Mouse (Mus musculus): ENCODE results near the gene Rdh8. TPM values are rescaled to one million over a fixed set of nuclear protein-coding genes. Genes with fewer than 3 reads are reported as not detected.
A peak's percentile ranks its signal among the peaks of the same experiment; 100 is the strongest.
"Not testable (repeated sequence)": the region's sequence is repeated elsewhere in the genome, so short reads cannot be mapped to it uniquely, and the experiment has no call there.

The Rdh8 gene
- total RNA-seq, 2 experiments from 2014 or later, result not detected

DNA sequence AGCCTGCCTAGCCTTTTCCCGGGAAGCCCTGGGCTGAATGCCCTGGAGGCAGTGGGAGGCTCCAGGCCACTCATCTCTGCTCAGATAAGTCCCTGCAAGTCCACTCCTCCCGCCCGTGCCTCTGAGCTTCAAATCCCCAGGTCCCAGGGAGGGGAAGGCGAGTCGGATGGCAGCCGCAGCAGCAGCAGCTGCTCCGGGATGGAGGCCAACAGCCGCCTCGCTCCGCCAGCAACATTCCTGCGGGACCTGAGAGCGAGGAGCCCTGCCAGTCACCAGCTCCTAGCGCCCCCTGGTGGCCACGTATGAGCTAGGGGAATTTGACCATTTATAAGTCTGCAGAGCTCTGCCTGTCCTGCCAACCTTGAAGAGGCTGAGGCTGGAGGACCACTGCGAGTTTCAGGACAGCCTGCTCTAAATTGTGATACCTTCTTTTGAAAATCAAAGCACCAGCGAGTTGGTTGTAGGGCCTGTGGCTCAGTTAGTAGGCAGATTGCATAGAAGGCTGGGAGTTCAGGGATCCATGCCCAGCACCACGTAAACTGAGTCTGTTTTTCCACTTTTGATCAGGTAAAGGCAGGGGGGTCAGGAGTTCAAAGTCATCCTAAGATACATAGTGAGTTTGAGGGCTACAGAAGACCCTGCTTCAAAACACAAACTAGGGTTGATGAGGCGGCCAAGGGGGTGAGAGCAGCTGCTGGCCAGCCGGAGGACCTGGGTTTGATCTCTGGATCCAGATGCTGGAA is 12.8 kb downstream of the Rdh8 start:
- intact Hi-C loops (cut with DNase I), result loop anchor here (5.0 kb wide), 1 partner anchor 169 kb away; no protein-coding TSS in a partner anchor
- DNase-seq (ENCODE audit: low spot score in 2 of 2), result peak; percentile 94 to 97

GRCm38 (mm10) chr9:20834881-20835280 is 16.6 kb downstream of the Rdh8 start:
- intact Hi-C loops (cut with DNase I), result loop anchor here (5.0 kb wide), 1 partner anchor 173 kb away; no protein-coding TSS in a partner anchor
- DNase-seq (ENCODE audit: low spot score in 2 of 2), result no peak

DNA sequence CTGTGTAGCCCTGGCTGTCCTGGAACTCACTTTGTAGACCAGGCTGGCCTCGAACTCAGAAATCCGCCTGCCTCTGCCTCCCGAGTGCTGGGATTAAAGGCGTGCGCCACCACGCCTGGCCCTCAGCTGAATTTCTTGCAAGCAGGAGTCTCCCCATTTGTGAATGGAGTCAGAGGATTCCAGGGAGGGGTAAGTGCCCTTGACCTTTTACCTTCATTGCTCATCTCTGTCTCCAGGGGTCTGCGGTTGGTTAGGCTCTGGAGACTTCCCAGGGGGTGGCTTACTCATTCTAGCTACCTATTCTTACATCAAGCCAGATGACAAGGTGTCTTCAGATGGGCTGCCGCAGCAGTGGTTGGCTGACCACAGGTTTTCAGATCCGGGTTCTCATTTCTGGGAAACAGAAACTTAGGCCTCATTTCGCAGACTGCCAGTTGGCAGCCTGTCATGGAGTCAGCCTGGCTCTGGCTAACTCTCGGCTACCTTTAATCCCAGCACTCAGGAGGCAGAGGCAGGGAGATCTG is 17.2 kb downstream of the Rdh8 start:
- intact Hi-C loops (cut with DNase I); DNase-seq (ENCODE audit: low spot score in 2 of 2): not testable (repeated sequence)

- intact Hi-C loops (cut with DNase I), result no loop called here
- DNase-seq (ENCODE audit: low spot score in 2 of 2), result no peak
Observed at GRCm38 (mm10) chr9:20837184-20837947, 19.1 kb downstream of the Rdh8 start.

DNA sequence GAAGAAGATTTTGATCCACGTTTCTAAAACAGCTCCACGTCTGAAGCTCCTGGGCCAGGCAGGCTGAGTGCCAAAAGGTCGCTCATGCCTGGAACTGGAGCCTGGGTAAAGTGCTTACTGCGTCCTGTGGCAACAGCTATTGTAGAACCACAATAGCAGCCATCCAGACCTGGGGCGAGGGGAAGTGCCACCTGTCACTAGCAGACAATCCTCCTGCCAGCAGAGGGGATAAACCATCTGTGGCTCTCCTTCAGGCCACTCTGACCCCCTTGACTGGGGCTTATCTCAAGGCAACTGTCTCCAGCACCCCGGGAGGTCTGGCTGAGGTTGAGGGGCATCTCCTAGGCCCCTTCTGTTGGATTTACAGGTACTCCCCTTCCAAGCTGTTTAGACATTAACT is 20.6 kb downstream of the Rdh8 start:
- intact Hi-C loops (cut with DNase I), result no loop called here
- no peak for DNase-seq (ENCODE audit: low spot score in 2 of 2)

DNA sequence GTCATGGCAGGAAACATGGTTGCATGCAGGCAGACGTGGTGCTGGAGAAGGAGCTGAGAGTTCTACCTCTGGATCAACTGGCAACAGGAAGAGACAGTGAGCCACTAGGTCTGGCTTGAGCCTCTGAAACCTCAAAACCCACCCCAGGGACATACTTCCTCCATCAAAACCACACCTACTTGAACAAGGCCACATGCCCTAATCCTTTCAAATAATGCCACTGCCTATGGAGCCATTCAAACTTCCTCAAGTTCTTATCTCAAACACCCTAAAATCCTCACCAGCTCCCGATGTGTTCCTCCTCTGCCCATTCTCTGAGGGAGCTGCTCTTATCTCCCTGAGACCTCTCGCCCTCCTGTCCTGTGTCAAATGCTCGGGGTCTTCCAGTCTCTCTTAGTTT is 23.9 kb downstream of the Rdh8 start:
- intact Hi-C loops (cut with DNase I), result loop anchor here (10.0 kb wide), 1 partner anchor 367 kb away; no protein-coding TSS in a partner anchor
- DNase-seq (ENCODE audit: low spot score in 2 of 2), result no peak

DNA sequence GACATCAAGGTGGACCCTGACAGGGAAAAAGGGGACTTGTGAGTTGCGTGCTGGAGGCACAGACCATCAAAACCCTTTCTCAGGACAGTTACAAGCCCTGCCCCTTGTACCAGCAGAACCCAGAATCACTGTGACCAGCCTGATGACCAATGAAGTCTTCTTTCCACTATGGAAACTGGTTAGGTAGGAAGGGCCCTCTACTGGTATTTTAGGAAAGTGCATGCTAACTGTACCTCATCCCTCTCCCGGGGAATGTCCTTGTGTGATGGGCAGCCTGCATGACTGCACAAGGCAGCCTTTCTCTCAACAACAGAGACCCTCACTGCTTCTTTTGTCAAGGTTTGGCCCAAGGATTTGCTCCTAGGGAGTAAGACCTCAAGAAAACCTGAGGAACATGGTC is 24.4 kb downstream of the Rdh8 start:
- peak; percentile 34 for DNase-seq (ENCODE audit: low spot score in 2 of 2)
- intact Hi-C loops (cut with DNase I), result loop anchor here (10.0 kb wide), 1 partner anchor 368 kb away; no protein-coding TSS in a partner anchor

- DNase-seq (ENCODE audit: low spot score in 2 of 2), result no peak
- intact Hi-C loops (cut with DNase I), result no loop called here
Observed at GRCm38 (mm10) chr9:20850179-20850578, 31.9 kb downstream of the Rdh8 start.

DNA sequence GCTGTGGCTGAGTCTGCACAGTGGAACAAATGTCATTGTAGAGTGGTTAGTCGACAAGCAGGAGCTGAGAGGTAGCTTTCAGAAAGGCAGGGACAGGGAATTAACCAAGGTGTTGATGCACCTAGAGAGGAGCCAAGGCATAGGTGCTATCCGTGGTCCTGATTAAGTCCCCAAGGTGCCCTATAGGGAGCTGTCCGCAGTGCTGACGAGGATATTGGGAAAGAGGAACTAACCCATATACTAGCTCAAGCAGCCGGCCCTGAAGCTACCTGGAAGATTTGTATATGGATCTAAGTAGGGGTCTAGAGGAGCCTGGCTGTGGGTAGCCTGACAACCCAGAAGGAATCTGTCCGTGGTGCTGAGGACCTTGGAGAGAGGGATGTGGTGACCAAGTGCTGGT is 38.8 kb downstream of the Rdh8 start:
- intact Hi-C loops (cut with DNase I), result no loop called here
- DNase-seq (ENCODE audit: low spot score in 2 of 2), result no peak

GRCm38 (mm10) chr9:20859926-20860325 is 41.6 kb downstream of the Rdh8 start:
- DNase-seq (ENCODE audit: low spot score in 2 of 2), result no peak
- intact Hi-C loops (cut with DNase I), result no loop called here

- no peak for DNase-seq (ENCODE audit: low spot score in 2 of 2)
- intact Hi-C loops (cut with DNase I), result no loop called here
Observed at GRCm38 (mm10) chr9:20861821-20862220, 43.5 kb downstream of the Rdh8 start.

DNA sequence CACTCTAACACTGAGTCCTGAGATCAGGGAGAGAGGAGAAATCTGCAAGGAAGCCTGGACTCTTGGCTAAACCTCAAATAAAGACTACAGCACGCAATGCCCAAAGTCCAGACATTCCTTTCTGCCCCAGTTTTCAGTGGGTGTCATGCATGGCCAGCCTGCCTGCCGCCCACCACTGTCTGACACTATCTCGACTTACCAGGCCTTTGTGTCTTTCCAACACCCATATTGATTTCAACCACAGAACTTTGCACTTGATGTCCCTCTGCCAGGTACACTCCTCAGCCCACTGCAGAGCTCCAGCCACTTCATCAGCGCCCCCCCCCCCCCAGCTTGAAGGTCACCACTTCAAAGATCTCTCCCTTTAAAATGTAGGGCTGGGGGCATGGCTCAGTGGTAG is 43.9 kb downstream of the Rdh8 start:
- DNase-seq (ENCODE audit: low spot score in 2 of 2), result no peak
- intact Hi-C loops (cut with DNase I), result no loop called here

GRCm38 (mm10) chr9:20866879-20867278 is 48.6 kb downstream of the Rdh8 start:
- DNase-seq (ENCODE audit: low spot score in 2 of 2), result no peak
- intact Hi-C loops (cut with DNase I), result no loop called here

DNA sequence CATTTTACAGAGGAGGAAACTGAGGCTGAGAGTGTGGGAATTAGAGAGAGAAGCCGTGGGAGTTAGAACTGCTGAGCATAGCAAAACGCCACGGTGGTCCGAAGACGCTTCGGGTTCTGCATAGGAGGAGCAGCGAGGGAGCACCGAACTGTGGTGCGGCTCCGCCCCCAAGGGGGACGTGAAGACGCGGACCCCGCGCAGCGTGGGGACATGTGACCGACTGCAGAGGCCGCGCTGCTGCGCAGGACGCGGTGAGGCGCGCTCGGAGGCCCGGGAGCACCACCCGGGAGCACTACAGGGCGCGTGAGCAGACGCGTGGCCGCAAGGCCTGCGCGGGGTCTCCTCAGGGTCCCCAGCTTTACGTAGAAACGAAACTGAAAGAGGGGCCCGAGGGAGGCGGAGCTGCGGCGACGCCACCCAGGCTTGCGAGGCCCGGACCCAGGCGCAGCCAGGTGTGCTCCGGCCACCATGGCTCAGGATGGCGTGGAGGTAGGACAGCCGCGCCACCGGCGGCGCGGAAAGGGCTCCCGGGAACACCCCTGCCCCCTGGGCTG is 50.2 kb downstream of the Rdh8 start, which contains the start of gene A230050P20Rik:
Gene A230050P20Rik (plus strand): TSS at position 195 of the 554 bp plus-strand sequence.
- intact Hi-C loops (cut with DNase I), result no loop called here
- DNase-seq (ENCODE audit: low spot score in 2 of 2), result peak; percentile 81

DNA sequence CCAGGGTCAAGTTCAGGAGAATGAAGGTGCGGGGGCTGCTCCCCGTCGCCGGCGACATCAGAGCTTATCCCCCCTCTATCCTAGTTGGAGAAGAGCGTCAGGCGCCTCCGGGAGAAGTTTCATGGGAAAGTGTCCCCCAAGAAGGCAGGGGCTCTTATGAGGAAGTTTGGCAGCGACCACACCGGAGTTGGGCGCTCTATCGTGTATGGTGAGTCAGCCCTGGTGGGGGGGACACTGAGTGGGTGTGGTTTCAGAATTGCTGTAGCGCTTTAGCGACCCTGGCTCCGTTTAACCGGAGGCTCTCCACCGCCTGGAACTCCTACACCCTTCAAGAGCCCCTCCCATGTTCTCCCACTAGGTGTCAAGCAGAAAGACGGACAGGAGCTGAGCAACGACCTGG is 50.9 kb downstream of the Rdh8 start:
- DNase-seq (ENCODE audit: low spot score in 2 of 2), result no peak
- intact Hi-C loops (cut with DNase I), result no loop called here

- DNase-seq (ENCODE audit: low spot score in 2 of 2), result no peak
- intact Hi-C loops (cut with DNase I), result no loop called here
Observed at GRCm38 (mm10) chr9:20870211-20871173, 52.2 kb downstream of the Rdh8 start.

- intact Hi-C loops (cut with DNase I), result no loop called here
- DNase-seq (ENCODE audit: low spot score in 2 of 2), result no peak
Observed at GRCm38 (mm10) chr9:20872991-20873390, 54.7 kb downstream of the Rdh8 start.

DNA sequence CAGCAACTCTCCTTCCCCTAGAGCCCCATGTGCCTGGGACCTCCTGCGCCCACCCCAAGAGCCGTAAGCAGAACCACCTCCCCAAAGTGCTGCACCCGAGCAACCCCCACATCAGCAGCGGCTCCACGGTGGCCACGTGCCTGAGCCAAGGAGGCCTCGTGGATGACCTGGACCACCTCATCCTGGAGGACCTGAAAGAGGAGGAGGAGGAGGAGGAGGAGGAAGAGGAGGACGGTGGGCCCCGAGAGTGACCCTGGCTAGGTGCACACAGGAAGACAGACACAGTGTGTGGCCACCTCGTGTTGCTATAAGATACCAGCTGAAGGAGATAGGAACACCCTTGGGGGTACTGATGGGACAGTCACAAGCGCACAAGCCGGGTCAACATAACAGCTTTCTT is 55.2 kb downstream of the Rdh8 start:
- DNase-seq (ENCODE audit: low spot score in 2 of 2), result no peak
- intact Hi-C loops (cut with DNase I), result no loop called here

Measured in left cerebral cortex, postnatal 14 days (tissue).